ENCODE assay signal across 18 mouse cellular contexts in genomic region chr9:113602140-113602539, GRCm38 (mm10).
"Had no signal": no experiment of that assay in that cellular context is flagged by ENCODE, and none has a peak within 500 bp of the region (broad histone marks: within the 10 kb centered on the region; RNA-seq: fewer than 3 reads in every experiment).

No protein-coding gene starts in this region.

- H3K36me3 ChIP-seq: lung, embryonic 15.5 days; midbrain, embryonic 13.5 days; midbrain, embryonic 15.5 days; neural tube, embryonic 12.5 days; stomach, embryonic 15.5 days had no signal

- DNase-seq: liver, postnatal 0 days; lung, adult 2 months; lung, postnatal 14 days; lung, postnatal 36 days; right cerebral cortex, postnatal 14 days; thymus, adult 2 months; thymus, postnatal 25 days; thymus, postnatal 4 days had no signal

- H3K4me1 ChIP-seq: lung, embryonic 15.5 days; megakaryocyte, embryonic 14.5 days; midbrain, embryonic 15.5 days; neural tube, embryonic 12.5 days; stomach, embryonic 15.5 days had no signal

- ATAC-seq: liver, postnatal 0 days; lung, postnatal 0 days; midbrain, embryonic 13.5 days; midbrain, embryonic 15.5 days had no signal

- H3K9me3 ChIP-seq: lung, embryonic 15.5 days; midbrain, embryonic 13.5 days; midbrain, embryonic 15.5 days; neural tube, embryonic 12.5 days; stomach, embryonic 15.5 days had no signal

- H3K9ac ChIP-seq: liver, postnatal 0 days; lung, embryonic 15.5 days; midbrain, embryonic 13.5 days; midbrain, embryonic 15.5 days; neural tube, embryonic 12.5 days; stomach, embryonic 15.5 days had no signal

- H3K27ac ChIP-seq: lung, embryonic 15.5 days; macrophage; midbrain, embryonic 13.5 days; midbrain, embryonic 15.5 days; neural tube, embryonic 12.5 days; stomach, embryonic 15.5 days; stomach, postnatal 0 days had no signal

- H3K4me3 ChIP-seq: lung, embryonic 15.5 days; megakaryocyte, embryonic 14.5 days; midbrain, embryonic 13.5 days; midbrain, embryonic 15.5 days; neural tube, embryonic 12.5 days; stomach, embryonic 15.5 days had no signal

- H3K27me3 ChIP-seq: lung, embryonic 15.5 days; megakaryocyte, embryonic 14.5 days; midbrain, embryonic 13.5 days; midbrain, embryonic 15.5 days; neural tube, embryonic 12.5 days; stomach, embryonic 15.5 days had no signal

- H3K4me2 ChIP-seq: lung, embryonic 15.5 days; midbrain, embryonic 11.5 days; midbrain, embryonic 13.5 days; midbrain, embryonic 15.5 days; neural tube, embryonic 12.5 days; stomach, embryonic 15.5 days had no signal
